Mouse (Mus musculus) forebrain, postnatal 0 days (tissue): ENCODE results near the gene Syndig1. TPM values are rescaled to one million over a fixed set of nuclear protein-coding genes. Genes with fewer than 3 reads are reported as not detected.
A peak's percentile ranks its signal among the peaks of the same experiment; 100 is the strongest.

Experiments
- ATAC-seq: fragments of 200-750 bp; cut with Nextera tagmentation; 2 replicates; pipeline ENCODE4 v1.8.0; 2017; ENCODE audit warnings: mild to moderate bottlenecking, moderate library complexity
- DNase-seq: peaks from one replicate; pipeline ENCODE4 v3.0.0-alpha.2; 2015
- H3K27ac ChIP-seq: fragments of 300-500 bp; sonication (generic); 2 replicates; pipeline ENCODE4 v1.5.1; 2014; ENCODE audit warnings: low read depth, mild to moderate bottlenecking, antibody characterized with exemption, low read length, moderate library complexity, mixed read lengths
- H3K27me3 ChIP-seq: fragments of 300-500 bp; sonication (generic); 2 replicates; pipeline ENCODE4 v1.6.1; 2014; ENCODE audit warnings: mild to moderate bottlenecking, low read length, mixed read lengths; ENCODE audit not compliant: insufficient read depth
- H3K36me3 ChIP-seq: fragments of 300-500 bp; sonication (generic); 2 replicates; pipeline ENCODE4 v1.6.1; 2014; ENCODE audit warnings: mild to moderate bottlenecking, moderate library complexity; ENCODE audit not compliant: insufficient read depth
- H3K4me1 ChIP-seq: fragments of 300-500 bp; sonication (generic); 2 replicates; pipeline ENCODE4 v1.6.1; 2014; ENCODE audit warnings: antibody characterized with exemption; ENCODE audit not compliant: insufficient read depth
- H3K4me2 ChIP-seq: fragments of 300-500 bp; sonication (generic); 2 replicates; pipeline ENCODE4 v1.6.1; 2014; ENCODE audit warnings: low read depth, mild to moderate bottlenecking, moderate library complexity
- H3K4me3 ChIP-seq: fragments of 300-500 bp; sonication (generic); 2 replicates; pipeline ENCODE4 v1.5.1; 2014; ENCODE audit warnings: low read depth, low read length, mixed read lengths
- H3K9ac ChIP-seq: fragments of 300-500 bp; sonication (generic); 2 replicates; pipeline ENCODE4 v1.6.1; 2014; ENCODE audit warnings: mild to moderate bottlenecking
- H3K9me3 ChIP-seq: fragments of 300-500 bp; sonication (generic); 2 replicates; pipeline ENCODE4 v1.6.1; 2016; ENCODE audit warnings: low read length
- CTCF ChIP-seq: sonication (generic); IDR thresholded peaks from 2 replicates; pipeline ENCODE4 v1.5.1; 2016; ENCODE audit warnings: antibody characterized with exemption, control low read depth, low read depth
- WGBS: fragments of 180-500 bp; shearing (Covaris S2); extraction: QIAGEN DNeasy Blood & Tissue Kit; methylation state at CpG from one replicate; pipeline ENCODE4 v1.1.7; 2014; 5-methylcytosine and 5-hydroxymethylcytosine counted together
- polyA plus RNA-seq: library from polyadenylated mRNA; unstranded; fragments of >200 nt; fragmentation: Nextera tagmentation; extraction: Ambion mirVana; gene quantifications from 2 replicates; pipeline ENCODE4 v1.2.1, GENCODE M21; 2015
- total RNA-seq: library from RNA; depleted of rRNA; stranded (reverse); fragments of >200 nt; gene quantifications from 2 replicates; pipeline ENCODE4 v1.2.3, GENCODE M21; 2014

Syndig1 gene
- total and polyA plus RNA-seq, 2 experiments from 2014 or later, result 25.1 to 29.7 TPM

DNA sequence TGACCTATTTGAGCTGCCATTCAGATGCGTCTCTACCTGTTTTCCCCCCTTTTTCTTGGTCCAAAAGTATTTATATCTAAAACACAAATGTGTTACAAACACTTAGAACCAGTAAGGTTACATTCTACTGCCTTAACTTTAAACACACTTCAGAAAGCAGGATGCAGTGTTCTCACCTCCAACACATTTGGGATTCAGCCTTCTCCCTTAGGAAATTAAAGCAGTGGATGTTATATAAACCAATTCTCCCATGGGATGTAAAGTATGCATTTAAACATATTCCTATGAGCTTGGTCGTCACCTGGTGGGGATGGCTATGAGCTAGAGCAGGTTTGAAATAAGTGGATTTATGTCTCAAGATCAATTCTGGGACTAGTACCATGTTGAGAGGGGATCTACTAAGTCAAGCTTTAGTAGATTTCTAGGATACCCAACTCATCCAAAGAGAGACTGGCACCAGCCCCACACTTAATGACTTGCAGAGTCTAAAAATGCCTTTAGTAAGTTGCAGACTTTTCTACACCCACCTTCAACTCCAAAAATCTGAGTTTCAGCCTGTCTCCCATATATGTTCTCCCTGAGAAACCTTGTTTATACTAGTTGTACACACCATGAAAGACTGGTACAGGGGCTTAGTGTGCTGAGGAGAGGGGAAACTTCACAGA, 7.6 kb downstream of the Syndig1 start:
- no peak overlapping the region for H3K4me3 ChIP-seq
- 86% methylated on average over 2 of the region's 2 CpGs for WGBS
- TF ChIP-seq CTCF, result no peak
- H3K36me3 ChIP-seq, result no peaks in the 10 kb centered on the region
- DNase-seq, result no peak
- H3K4me2 ChIP-seq, result no peak overlapping the region
- H3K4me1 ChIP-seq, result 0 out of 2 replicates have a peak, but pooled peaks cover 3% of the 10 kb centered on the region
- H3K9me3 ChIP-seq, result no peaks in the 10 kb centered on the region
- no peak for ATAC-seq
- no peak overlapping the region for H3K9ac ChIP-seq
- H3K27me3 ChIP-seq, result peaks cover 7% of the 10 kb centered on the region
- no peak overlapping the region for H3K27ac ChIP-seq

DNA sequence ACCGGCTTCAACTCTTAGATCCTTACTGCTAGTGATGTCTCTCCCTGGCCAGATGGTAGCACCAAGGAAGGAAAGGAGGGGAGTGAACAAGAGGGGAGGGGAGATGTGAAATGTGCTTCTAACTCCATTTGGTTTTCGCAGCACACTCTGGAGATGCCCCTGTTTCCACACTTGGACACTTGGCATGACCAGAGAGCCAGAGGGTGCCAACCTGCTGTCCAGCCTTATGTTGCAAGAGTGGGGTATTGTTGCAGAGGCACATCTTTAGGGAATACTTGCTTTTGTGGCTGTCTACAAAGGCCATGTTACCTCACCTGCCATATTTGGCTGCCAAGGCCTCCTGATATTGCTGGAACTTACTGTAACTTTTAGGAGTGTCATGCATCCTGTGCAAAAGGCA, 10.7 kb downstream of the Syndig1 start:
- WGBS, result 80% methylated on average over 2 of the region's 2 CpGs
- H3K27ac ChIP-seq, result no peak overlapping the region

DNA sequence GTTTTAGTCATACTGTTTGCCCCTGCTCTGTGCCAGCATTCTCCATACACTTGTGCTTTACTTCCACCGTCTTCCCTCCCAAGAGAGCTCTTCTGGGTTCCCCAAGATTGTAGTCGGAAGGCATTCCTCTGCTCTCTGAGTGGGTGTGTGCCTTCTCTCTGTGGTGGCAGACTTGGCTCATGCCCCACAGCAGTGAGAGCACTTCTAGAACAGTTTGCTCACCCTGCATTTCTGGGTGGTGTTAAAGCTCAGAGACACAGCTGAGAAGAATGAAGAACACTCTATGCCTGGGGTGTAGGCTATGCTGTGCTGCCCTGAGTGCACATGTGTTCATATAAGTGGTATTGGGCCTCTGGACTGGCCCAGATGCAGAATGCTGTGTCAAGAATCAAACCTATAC, 15.6 kb downstream of the Syndig1 start:
- no peak for DNase-seq
- Histone ChIP-seq H3K4me3 (no peak overlapping the region), H3K36me3 (no peaks in the 10 kb centered on the region), H3K27me3 (no peaks in the 10 kb centered on the region), H3K4me1 (no peaks in the 10 kb centered on the region), H3K9ac (no peak overlapping the region), H3K9me3 (no peaks in the 10 kb centered on the region), H3K4me2 (no peak overlapping the region), H3K27ac (no peak overlapping the region)
- WGBS, result 77% methylated on average over 2 of the region's 2 CpGs
- ATAC-seq, result no peak
- no peak for TF ChIP-seq CTCF

More for the DNA sequence above, 10.7 kb downstream of the Syndig1 start:
- Histone ChIP-seq H3K9ac (no peak overlapping the region), H3K36me3 (no peaks in the 10 kb centered on the region), H3K4me1 (no peaks in the 10 kb centered on the region), H3K4me3 (no peak overlapping the region), H3K9me3 (no peaks in the 10 kb centered on the region), H3K4me2 (no peak overlapping the region), H3K27me3 (no peaks in the 10 kb centered on the region)
- peak; percentile 38 for ATAC-seq
- TF ChIP-seq CTCF, result no peak
- no peak for DNase-seq

DNA sequence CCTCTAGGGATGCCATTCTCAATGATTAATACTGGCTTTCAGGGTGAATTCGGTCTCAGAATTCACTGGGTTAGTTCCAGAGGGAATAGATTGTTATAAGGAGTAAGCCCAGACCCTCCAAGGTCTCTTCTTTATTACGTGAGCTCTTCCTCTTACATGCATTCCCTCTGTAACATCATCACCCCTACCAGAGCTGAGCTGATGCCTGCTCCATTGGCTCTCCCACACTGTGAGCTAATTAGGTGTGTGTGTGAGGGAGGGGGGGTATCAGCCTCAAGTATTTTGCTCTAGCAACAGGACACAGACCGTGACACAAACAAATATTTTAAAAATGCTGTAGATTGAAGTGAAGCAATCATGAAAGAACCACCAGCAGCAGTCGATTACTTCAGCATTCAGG, 19.8 kb downstream of the Syndig1 start:
- no peak overlapping the region for H3K4me3 ChIP-seq
- TF ChIP-seq CTCF, result no peak
- ATAC-seq (no peak), DNase-seq (no peak)
- H3K27ac ChIP-seq, result no peak overlapping the region
- H3K9me3 ChIP-seq, result no peaks in the 10 kb centered on the region
- WGBS, result 70% methylated on average over 4 of the region's 4 CpGs
- no peak overlapping the region for H3K4me2 ChIP-seq
- H3K9ac ChIP-seq, result no peak overlapping the region
- H3K4me1 ChIP-seq, result no peaks in the 10 kb centered on the region
- no peaks in the 10 kb centered on the region for H3K36me3 ChIP-seq
- no peaks in the 10 kb centered on the region for H3K27me3 ChIP-seq

DNA sequence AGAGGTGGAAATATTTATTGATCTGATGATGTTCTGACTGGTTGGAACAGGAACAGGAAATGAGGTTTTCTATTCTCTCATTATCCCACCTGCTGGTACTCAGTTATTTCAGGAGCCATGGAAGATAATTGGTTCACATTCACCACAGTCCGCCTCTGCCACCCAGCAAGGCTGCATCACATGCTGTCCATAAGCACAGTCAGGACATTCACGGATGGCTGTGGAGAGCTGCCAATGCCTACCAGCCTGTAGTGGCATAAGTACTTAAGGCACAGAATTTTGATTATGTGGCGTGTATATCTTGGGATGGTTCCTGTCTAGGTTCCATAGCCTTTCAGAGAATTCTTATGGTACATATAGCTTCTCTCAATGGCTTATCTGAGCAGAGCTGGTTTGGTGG, 32.0 kb downstream of the Syndig1 start:
- Histone ChIP-seq H3K27ac (no peak overlapping the region), H3K4me1 (no peaks in the 10 kb centered on the region), H3K27me3 (no peaks in the 10 kb centered on the region), H3K9ac (no peak overlapping the region), H3K4me2 (no peak overlapping the region), H3K36me3 (no peaks in the 10 kb centered on the region), H3K4me3 (no peak overlapping the region), H3K9me3 (no peaks in the 10 kb centered on the region)
- no peak for DNase-seq
- TF ChIP-seq CTCF, result no peak
- 85% methylated on average over 3 of the region's 3 CpGs for WGBS
- ATAC-seq, result no peak

DNA sequence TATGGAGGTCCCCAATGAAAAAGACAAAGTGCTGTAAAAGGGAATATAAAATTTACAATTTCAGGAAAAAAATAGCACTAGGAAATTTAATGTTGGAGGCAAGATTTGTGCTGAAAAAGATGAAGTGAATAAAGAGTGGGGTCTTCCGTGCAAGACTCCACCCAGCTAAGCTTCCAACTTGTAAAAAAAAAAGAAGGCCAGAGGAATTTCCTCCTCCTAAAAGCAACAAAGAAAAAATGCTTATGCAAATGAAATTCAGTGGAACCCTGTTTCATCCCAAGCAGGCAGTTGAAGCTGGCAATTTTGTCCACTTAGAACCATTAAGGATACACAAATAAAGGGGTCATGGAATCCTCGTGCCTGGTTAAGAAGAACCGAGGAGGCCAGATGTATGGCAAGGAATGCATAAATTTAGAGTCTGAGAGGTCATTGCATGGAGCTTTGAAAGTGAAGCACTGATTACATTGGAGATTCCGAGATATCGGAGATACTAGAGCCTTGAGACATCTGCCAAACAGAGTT, 37.0 kb downstream of the Syndig1 start:
- DNase-seq (no peak), ATAC-seq (no peak)
- Histone ChIP-seq H3K4me3 (no peak overlapping the region), H3K9ac (no peak overlapping the region), H3K36me3 (no peaks in the 10 kb centered on the region), H3K27me3 (no peaks in the 10 kb centered on the region), H3K4me1 (no peaks in the 10 kb centered on the region), H3K9me3 (no peaks in the 10 kb centered on the region), H3K27ac (no peak overlapping the region), H3K4me2 (no peak overlapping the region)
- WGBS, result 68% methylated on average over 5 of the region's 5 CpGs
- no peak for TF ChIP-seq CTCF

DNA sequence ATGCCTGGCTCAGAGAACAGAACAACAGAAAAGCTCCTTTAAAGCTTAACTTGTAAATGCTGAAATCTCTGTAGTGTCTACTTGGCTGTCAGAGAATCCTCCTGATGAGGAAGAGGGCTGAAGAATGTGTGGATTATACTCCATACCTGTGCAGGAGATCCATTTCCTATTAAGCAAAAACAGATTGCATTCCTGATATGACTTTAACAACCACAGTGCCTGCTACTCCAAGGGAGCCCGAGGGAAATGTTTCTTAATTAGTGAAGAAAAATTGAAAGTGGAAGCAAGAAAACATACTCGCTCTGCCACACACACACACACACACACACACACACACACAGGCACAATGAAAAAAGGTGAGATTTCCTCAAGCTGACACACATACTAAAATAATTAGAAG, 41.5 kb downstream of the Syndig1 start:
- ATAC-seq (no peak), DNase-seq (no peak)
- Histone ChIP-seq H3K4me2 (no peak overlapping the region), H3K9me3 (no peaks in the 10 kb centered on the region), H3K36me3 (no peaks in the 10 kb centered on the region), H3K27ac (no peak overlapping the region), H3K4me1 (no peaks in the 10 kb centered on the region), H3K27me3 (no peaks in the 10 kb centered on the region), H3K4me3 (no peak overlapping the region), H3K9ac (no peak overlapping the region)
- TF ChIP-seq CTCF, result no peak
- 50% methylated on average over 2 of the region's 2 CpGs for WGBS
